Mouse (Mus musculus): ENCODE measurements around the gene Ace2.

The Ace2 gene
- long read RNA-seq, experiment 1, partial matches to known transcripts: 1 of 3 reads
- long read RNA-seq, experiment 1, other reads (novel, unspliced or antisense): 0 of 3 reads
- long read RNA-seq, experiment 2, transcript Ace2-201 (18 exons, 3,422 nt): major isoform, 5 of 14 reads
- long read RNA-seq, experiment 2, partial matches to known transcripts: 8 of 14 reads
- long read RNA-seq, experiment 2, other reads (novel, unspliced or antisense): 1 of 14 reads

- intact Hi-C loops (cut with DNase I): no loop called here
Measured at GRCm38 (mm10) chrX:164139032-164139431, at the start of gene Ace2. Gene Ace2 (plus strand): TSS chrX:164139332.

- intact Hi-C loops (cut with DNase I): no loop called here
Measured at GRCm38 (mm10) chrX:164089916-164090315, 49.2 kb upstream of the Ace2 start.

GRCm38 (mm10) chrX:164092300-164093169 lies 46.6 kb upstream of the Ace2 start:
- intact Hi-C loops (cut with DNase I): no loop called here

GRCm38 (mm10) chrX:164093435-164093834 lies 45.7 kb upstream of the Ace2 start:
- intact Hi-C loops (cut with DNase I): no loop called here

GRCm38 (mm10) chrX:164095838-164096237 lies 43.3 kb upstream of the Ace2 start:
- intact Hi-C loops (cut with DNase I): no loop called here

- intact Hi-C loops (cut with DNase I): loop anchor here (5.0 to 10.0 kb wide), 2 partner anchors 76 to 343 kb away; no protein-coding TSS in a partner anchor
Measured at GRCm38 (mm10) chrX:164101483-164101882, 37.6 kb upstream of the Ace2 start.

- intact Hi-C loops (cut with DNase I): loop anchor here (5.0 to 10.0 kb wide), 2 partner anchors 75 to 343 kb away; no protein-coding TSS in a partner anchor
Measured at GRCm38 (mm10) chrX:164102198-164102597, 36.9 kb upstream of the Ace2 start.

GRCm38 (mm10) chrX:164102656-164103055 lies 36.5 kb upstream of the Ace2 start:
- intact Hi-C loops (cut with DNase I): loop anchor here (5.0 to 10.0 kb wide), 2 partner anchors 75 to 342 kb away; no protein-coding TSS in a partner anchor

GRCm38 (mm10) chrX:164111146-164111545 lies 28.0 kb upstream of the Ace2 start:
- intact Hi-C loops (cut with DNase I): no loop called here

GRCm38 (mm10) chrX:164113744-164114143 lies 25.4 kb upstream of the Ace2 start:
- intact Hi-C loops (cut with DNase I): no loop called here

GRCm38 (mm10) chrX:164123942-164124341 lies 15.2 kb upstream of the Ace2 start:
- intact Hi-C loops (cut with DNase I): no loop called here

GRCm38 (mm10) chrX:164133531-164133930 lies 5.6 kb upstream of the Ace2 start:
- intact Hi-C loops (cut with DNase I): no loop called here

GRCm38 (mm10) chrX:164135304-164135818 lies 3.8 kb upstream of the Ace2 start:
- intact Hi-C loops (cut with DNase I): no loop called here

- intact Hi-C loops (cut with DNase I): no loop called here
Measured at GRCm38 (mm10) chrX:164145463-164146250, 6.5 kb downstream of the Ace2 start.

- intact Hi-C loops (cut with DNase I): no loop called here
Measured at GRCm38 (mm10) chrX:164152703-164153102, 13.6 kb downstream of the Ace2 start.

GRCm38 (mm10) chrX:164153606-164154005 lies 14.5 kb downstream of the Ace2 start:
- intact Hi-C loops (cut with DNase I): no loop called here

- intact Hi-C loops (cut with DNase I): no loop called here
Measured at GRCm38 (mm10) chrX:164154594-164154993, 15.5 kb downstream of the Ace2 start.

GRCm38 (mm10) chrX:164164681-164165080 lies 25.5 kb downstream of the Ace2 start:
- intact Hi-C loops (cut with DNase I): no loop called here

- intact Hi-C loops (cut with DNase I): no loop called here
Measured at GRCm38 (mm10) chrX:164171034-164171433, 31.9 kb downstream of the Ace2 start.

GRCm38 (mm10) chrX:164173880-164174279 lies 34.7 kb downstream of the Ace2 start:
- intact Hi-C loops (cut with DNase I): no loop called here

GRCm38 (mm10) chrX:164175311-164175710 lies 36.2 kb downstream of the Ace2 start:
- intact Hi-C loops (cut with DNase I): loop anchor here (5.0 kb wide), 1 partner anchor 73 kb away; no protein-coding TSS in a partner anchor
